Mouse (Mus musculus): ENCODE measurements around the gene Begain. TPM values are rescaled to one million over a fixed set of nuclear protein-coding genes. Genes with fewer than 3 reads are reported as not detected.

Begain gene
- total RNA-seq (2012; rRNA removed) (not detected in 2 replicates), polyA plus RNA-seq (2012; ENCODE audit: insufficient read depth in 1 of 2, insufficient read length in 2 of 2, low read depth in 1 of 2, low replicate concordance in 2 of 2, missing spikeins in 1 of 2) (not detected)

GRCm38 (mm10) chr12:109068167-109068653, at the start of gene Begain:
Begain (minus strand) TSS chr12:109068217.
- H3K27ac ChIP-seq (ENCODE audit: control insufficient read depth, low read depth, low read length), result no peak within 1 kb of the TSS
- no peaks in the 10 kb centered on the region for H3K79me2 ChIP-seq (ENCODE audit: control insufficient read depth, insufficient read depth, low read length, poor library complexity)
- no peaks in the 10 kb centered on the region for H3K27me3 ChIP-seq (ENCODE audit: control insufficient read depth in 1 of 2, insufficient read depth in 2 of 2, low read length in 2 of 2)
- H3K9me3 ChIP-seq (replicated peaks; ENCODE audit: insufficient read depth, low read length), result no peaks in the 10 kb centered on the region
- no peak for DNase-seq (ENCODE audit: low read depth, low spot score)
- H3K9ac ChIP-seq (ENCODE audit: control insufficient read depth, low read depth, low read length, poor library complexity, severe bottlenecking), result no peak within 1 kb of the TSS
- H3K4me3 ChIP-seq (ENCODE audit: control insufficient read depth in 1 of 2, insufficient read depth in 1 of 2, low read depth in 2 of 2, low read length in 2 of 2), result no peak within 1 kb of the TSS
- TF ChIP-seq POLR2AphosphoS2 (IDR thresholded peaks at IDR 0.05; ENCODE audit: low read length) (no peak), ETS1 (IDR thresholded peaks at IDR 0.05; ENCODE audit: low read depth, low read length) (no peak), GABPA (IDR thresholded peaks at IDR 0.05; ENCODE audit: low read depth, low read length) (no peak), SIN3A (IDR thresholded peaks at IDR 0.05; ENCODE audit: low read length) (no peak), ZMIZ1 (IDR thresholded peaks at IDR 0.05; ENCODE audit: low read depth, low read length) (no peak), BHLHE40 (IDR thresholded peaks at IDR 0.05; ENCODE audit: borderline replicate concordance, low read depth, low read length) (no peak), E2F4 (IDR thresholded peaks at IDR 0.05; ENCODE audit: borderline replicate concordance, low read depth, low read length) (no peak), MAX (IDR thresholded peaks at IDR 0.05; ENCODE audit: low read length) (no peak), NRF1 (IDR thresholded peaks at IDR 0.05; ENCODE audit: insufficient read depth, low read depth, low read length, poor library complexity, severe bottlenecking) (no peak), MAFK (IDR thresholded peaks at IDR 0.05; ENCODE audit: borderline replicate concordance, low read depth, low read length) (no peak), EP300 (IDR thresholded peaks at IDR 0.05; ENCODE audit: low read depth in 1 of 2, low read length in 2 of 2) (no peak), MEF2A (IDR thresholded peaks at IDR 0.05; ENCODE audit: extremely low read depth, insufficient replicate concordance, low read depth, low read length, poor library complexity, severe bottlenecking) (no peak), USF2 (IDR thresholded peaks at IDR 0.05; ENCODE audit: borderline replicate concordance in 1 of 2, insufficient read depth in 1 of 2, low read depth in 1 of 2, low read length in 2 of 2) (no peak), USF1 (IDR thresholded peaks at IDR 0.05; ENCODE audit: low read depth, low read length) (no peak), CTCF (IDR thresholded peaks at IDR 0.05 in 2 of 3, conservative IDR thresholded peaks at IDR 0.05 in 1 of 3; ENCODE audit: control insufficient read depth in 1 of 3, insufficient read depth in 1 of 3, low read depth in 2 of 3, low read length in 3 of 3, poor library complexity in 1 of 3, severe bottlenecking in 1 of 3) (no peak), UBTF (IDR thresholded peaks at IDR 0.05; ENCODE audit: borderline replicate concordance, insufficient read depth, low read depth, low read length) (no peak), TCF12 (IDR thresholded peaks at IDR 0.05; ENCODE audit: low read depth, low read length) (no peak), ZKSCAN1 (IDR thresholded peaks at IDR 0.05; ENCODE audit: low read depth, low read length) (no peak), TBP (IDR thresholded peaks at IDR 0.05; ENCODE audit: low read depth, low read length) (no peak)
- no peaks in the 10 kb centered on the region for H3K4me1 ChIP-seq (ENCODE audit: control insufficient read depth in 1 of 2, insufficient read depth in 2 of 2, low read length in 2 of 2)
- H3K36me3 ChIP-seq (ENCODE audit: control insufficient read depth in 1 of 2, insufficient read depth in 2 of 2, low read length in 2 of 2), result no peaks in the 10 kb centered on the region

GRCm38 (mm10) chr12:109115707-109116106, 47.7 kb upstream of the Begain start:
- Histone ChIP-seq H3K4me3 (ENCODE audit: control insufficient read depth in 1 of 2, insufficient read depth in 1 of 2, low read depth in 2 of 2, low read length in 2 of 2) (no peak overlapping the region), H3K9me3 (replicated peaks; ENCODE audit: insufficient read depth, low read length) (no peaks in the 10 kb centered on the region), H3K27me3 (ENCODE audit: control insufficient read depth in 1 of 2, insufficient read depth in 2 of 2, low read length in 2 of 2) (no peaks in the 10 kb centered on the region), H3K4me1 (ENCODE audit: control insufficient read depth in 1 of 2, insufficient read depth in 2 of 2, low read length in 2 of 2) (no peaks in the 10 kb centered on the region), H3K79me2 (ENCODE audit: control insufficient read depth, insufficient read depth, low read length, poor library complexity) (no peaks in the 10 kb centered on the region), H3K36me3 (ENCODE audit: control insufficient read depth in 1 of 2, insufficient read depth in 2 of 2, low read length in 2 of 2) (no peaks in the 10 kb centered on the region), H3K9ac (ENCODE audit: control insufficient read depth, low read depth, low read length, poor library complexity, severe bottlenecking) (no peak overlapping the region), H3K27ac (ENCODE audit: control insufficient read depth, low read depth, low read length) (no peak overlapping the region)
- TF ChIP-seq MEF2A (IDR thresholded peaks at IDR 0.05; ENCODE audit: extremely low read depth, insufficient replicate concordance, low read depth, low read length, poor library complexity, severe bottlenecking), result no peak
- no peak for TF ChIP-seq POLR2AphosphoS5 (IDR thresholded peaks at IDR 0.05; ENCODE audit: borderline replicate concordance, low read depth, low read length)
- no peak for TF ChIP-seq NELFE (IDR thresholded peaks at IDR 0.05; ENCODE audit: low read depth, low read length)
- no peak for TF ChIP-seq SMC3 (IDR thresholded peaks at IDR 0.05; ENCODE audit: low read depth, low read length)
- TF ChIP-seq TCF12 (IDR thresholded peaks at IDR 0.05; ENCODE audit: low read depth, low read length), result no peak
- DNase-seq (ENCODE audit: low read depth, low spot score), result no peak

Data from MEL (cell line).